Mouse (Mus musculus) embryo, embryonic 11.5 days (tissue): ENCODE results near the gene C1ra.
A peak's percentile ranks its signal among the peaks of the same experiment; 100 is the strongest.
"Not testable (repeated sequence)": the region's sequence is repeated elsewhere in the genome, so short reads cannot be mapped to it uniquely, and the experiment has no call there.

Source experiments
- DNase-seq: peaks from one replicate; pipeline ENCODE4 v3.0.0-alpha.2; 2012; ENCODE audit warnings: low read depth, low spot score

C1ra gene

DNA sequence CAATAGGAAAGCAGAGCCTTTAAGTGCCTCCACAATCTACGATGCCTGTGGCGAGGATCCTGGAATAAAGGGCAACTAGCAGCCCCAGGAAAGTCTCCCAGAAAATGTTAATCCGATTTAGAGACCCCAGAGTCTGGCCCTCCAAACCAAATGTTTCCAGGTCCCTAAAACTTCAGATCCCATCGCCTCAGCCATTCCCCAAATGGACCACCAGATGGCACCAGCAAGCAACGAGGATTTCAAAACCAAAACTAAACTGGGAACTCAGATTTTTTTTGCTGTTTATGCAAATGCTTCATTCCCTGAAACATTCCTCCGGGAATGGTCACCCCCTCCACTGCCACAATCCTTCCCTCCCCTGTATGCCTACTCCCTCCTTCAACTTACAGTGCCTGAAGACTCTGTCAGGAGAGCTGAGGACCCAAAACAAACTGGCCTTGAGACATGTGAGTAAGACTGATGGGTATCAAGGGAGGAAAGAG lies at the start of gene C1ra:
Gene C1ra, plus strand, starts transcription at position 51 of the 482 bp plus-strand sequence.
- DNase-seq = peak; percentile 24

DNA sequence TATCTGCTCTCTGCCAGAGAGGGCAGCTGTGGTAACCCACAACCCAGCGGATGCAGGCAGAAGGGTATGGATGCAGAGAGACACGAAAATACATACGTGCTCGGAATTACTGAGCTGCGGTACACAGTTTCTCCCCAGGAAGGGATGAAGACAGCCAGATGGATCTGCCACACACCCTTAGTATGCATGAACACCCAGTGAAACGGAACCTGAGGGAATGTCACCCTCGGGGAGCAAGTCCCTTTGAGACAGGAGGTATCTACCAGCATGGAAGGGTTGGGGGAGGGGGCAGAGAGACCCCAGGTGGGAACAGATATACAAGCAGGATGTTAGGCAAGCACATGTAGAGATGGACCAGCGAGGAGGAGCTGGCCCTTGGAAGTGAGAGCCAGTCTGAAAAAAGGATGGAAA lies 48.3 kb upstream of the C1ra start:
- DNase-seq = no peak

DNA sequence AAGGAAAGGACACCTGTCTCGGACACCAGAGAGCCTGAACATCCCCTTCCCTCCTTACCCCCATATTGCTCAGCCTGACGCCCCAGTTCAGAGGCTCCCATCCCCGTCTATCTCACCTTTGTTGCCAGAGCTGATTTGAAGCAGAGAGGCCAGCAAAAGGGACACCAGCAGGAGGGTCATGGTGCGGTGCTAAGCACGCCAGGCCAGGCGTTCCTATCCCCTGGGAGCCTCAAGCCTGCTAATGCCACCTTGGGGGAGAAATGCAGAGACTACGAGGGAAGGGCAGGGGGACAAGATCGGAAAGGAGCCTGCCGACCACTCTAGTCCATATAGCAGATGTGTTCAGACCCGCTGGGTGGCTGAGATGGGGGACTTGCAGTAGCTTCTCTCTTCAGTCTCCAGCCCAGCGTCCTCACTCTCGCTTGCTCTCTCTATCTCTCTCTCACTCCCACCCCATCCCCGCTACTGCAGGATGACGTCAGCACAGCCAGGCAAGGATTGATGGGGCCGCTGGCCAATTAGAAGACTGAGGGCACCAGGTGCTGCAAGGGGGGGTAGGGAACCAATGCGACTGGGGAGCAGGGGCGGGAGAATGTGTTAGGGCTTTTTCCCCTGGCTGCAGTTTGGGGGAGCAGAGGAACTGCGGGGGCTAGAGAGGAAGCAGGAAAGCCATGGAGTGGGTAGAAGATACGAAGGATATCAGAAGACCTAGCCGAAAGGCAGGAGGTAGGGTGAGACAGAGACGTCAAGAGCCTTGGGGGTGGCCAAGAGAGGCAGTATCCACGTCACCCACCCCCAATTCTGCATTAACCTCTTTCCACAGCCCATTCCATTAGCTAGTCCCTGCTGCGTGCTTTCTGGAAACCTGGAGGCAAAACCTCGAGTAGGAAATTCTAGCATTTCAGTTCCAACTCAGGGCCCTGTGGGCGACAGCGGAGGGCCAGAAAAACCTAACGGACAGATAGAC lies 47.6 kb upstream of the C1ra start, which contains the start of gene Clstn3:
Gene Clstn3, minus strand, starts transcription at position 490 of the 967 bp plus-strand sequence.
- peak; percentile 72 for DNase-seq

DNA sequence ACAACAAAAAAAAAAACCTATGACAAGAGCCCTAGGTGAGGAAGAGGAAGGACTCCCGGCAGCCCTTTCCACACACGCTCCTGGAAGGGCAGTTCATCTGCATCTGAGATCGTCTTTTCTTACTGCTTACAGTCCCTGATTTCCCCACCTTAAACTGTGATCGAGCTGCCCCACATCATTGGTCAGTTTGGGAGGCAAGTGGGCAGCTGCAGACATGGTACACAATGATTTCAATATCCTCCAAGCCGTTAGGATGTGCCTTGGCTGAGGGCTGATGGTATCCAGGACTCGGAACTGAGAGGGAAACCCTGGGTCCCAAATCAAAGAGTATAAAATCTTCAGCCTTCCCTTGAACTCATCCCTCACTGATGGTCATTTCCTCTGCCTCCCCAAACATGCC lies 46.9 kb upstream of the C1ra start:
- DNase-seq = no peak

DNA sequence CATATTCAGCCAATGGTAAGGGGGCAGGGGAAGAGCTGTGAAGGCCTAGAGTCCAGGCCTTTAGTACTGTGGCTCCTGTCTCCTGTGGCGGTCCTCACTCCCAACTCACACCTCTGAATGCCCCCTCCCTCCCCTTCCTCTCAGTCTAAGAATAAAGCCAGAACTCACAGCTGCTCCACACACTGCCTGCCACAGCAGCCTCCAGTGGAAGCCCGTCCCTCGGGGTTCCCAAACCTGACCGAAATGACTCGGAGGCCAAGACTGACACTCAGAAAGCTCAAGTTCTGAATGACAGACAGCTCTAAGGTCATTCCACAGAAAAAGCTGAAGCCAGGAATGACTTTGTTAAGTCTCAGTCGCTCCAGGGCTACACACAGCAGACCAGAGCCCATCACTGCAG lies 46.5 kb upstream of the C1ra start:
- no peak for DNase-seq

DNA sequence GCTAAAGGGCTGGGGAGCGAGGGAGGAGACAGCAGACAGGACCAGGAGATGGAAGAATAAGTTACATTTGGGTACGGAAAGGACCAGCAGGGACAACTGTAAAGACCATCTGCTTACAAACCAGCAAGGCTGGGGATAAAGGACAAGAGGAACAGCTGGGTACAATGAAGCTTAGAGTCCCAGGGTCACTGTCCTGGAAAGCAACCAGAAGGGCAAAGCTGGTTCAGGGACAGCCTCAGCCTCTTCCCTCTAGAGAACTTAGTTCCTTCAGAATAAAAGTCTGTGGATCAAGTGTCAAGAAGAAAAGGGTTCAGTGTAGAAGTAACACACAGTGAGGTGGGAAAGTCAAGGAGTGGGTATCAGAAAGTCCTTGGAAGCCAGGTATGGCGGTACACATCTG lies 41.1 kb upstream of the C1ra start:
- DNase-seq = no peak

DNA sequence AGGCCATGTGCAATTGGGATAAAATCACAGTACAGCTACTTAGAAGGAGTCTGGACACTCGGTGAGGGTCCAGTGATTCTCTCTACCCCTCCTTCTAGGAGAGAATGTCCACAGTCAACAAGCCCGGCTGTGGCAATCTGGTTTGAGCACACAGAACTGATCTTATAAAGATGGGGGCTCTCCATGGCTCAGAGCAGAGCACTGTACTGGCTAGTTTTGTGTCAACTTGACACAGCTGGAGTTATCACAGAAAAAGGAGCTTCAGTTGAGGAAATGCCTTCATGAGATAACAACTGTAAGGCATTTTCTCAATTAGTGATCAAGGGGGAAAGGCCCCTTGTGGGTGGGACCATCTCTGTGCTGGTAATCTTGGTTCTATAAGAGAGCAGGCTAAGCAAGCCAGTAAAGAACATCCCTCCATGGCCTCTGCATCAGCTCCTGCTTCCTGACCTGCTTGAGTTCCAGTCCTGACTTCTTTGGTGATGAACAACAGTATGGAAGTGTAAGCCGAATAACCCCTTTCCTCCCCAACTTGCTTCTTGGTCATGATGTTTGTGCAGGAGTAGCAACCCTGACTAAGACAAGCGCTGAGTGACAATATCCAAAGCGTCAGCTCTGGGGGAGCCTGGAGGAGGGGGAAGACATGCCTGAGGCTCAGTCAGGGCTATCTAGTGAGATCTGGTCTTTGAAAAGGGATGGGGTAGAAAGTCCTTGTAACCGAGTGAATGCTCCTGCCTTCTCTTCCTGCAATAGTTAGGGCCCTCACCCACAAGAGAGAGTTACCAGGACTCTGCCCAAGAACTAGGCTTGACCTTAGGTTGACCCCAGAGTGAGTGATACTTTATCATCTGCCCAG lies 40.2 kb upstream of the C1ra start:
- DNase-seq = not testable (repeated sequence)

DNA sequence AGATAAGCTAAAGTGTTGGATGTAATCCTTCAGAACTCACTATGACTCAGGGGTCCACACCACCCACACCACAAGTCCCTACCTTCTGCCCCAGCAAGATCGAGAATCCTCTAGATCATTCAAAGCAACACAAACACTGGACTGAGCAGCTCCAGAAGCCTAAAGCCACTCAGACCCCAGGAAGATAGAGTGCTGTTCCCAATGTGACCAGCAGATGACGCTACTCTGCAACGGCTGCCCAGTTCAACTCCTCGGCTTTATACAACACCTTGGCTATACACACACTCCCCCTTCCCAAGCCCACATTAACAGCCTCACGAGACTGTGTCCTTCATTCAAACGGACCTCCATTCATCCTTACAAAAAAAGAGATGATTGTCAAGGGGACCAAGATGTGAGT lies 39.4 kb upstream of the C1ra start:
- no peak for DNase-seq

DNA sequence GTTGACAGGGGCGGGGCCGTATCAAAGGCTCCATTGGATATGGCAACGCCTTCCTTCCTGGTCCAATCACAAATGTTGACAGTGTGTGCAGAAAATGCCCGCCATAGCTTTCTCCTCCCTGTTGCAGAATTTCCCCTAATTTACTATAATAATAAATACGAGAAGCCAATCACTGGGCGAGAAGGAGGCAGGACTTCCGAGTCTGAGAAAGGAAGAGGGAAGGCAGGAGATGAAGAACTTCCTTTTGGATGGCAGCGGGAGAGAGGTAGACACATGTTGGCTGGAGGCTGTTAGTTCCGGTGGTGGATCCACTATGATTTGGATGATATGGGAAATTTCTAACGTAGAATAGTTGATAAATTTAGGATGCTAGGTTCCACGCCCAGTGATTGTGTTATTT lies 37.6 kb upstream of the C1ra start:
- no peak for DNase-seq

DNA sequence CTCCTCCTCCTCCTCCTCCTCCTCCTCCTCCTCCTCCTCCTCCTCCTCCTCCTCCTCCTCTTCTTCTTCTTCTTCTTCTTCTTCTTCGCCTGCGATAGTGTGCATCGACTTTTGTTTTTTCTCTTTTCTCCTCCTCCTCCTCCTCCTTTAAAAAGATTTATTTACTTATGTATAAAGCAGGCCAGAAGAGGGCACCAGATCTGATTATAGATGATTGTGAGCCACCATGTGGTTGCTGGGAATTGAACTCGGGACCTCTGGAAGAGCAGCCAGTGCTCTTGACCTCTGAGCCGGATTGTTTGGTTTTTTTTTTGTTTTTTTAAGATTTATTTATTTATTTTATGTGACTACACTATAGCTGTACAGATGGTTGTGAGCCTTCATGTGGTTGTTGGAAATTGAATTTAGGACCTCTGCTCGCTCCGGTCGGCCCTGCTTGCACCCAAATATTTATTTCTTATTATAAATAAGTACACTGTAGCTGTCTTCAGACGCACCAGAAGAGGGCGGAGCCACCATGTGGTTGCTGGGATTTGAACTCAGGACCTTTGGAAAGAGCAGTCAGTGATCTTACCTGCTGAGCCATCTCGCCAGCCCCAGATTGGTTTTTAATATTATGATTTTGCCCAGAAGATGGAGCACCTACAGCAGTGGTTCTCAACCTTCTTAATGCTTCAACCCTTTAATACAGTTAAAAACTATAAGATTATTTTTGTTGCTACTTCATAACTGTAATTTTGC lies 36.7 kb upstream of the C1ra start:
- not testable (repeated sequence) for DNase-seq

DNA sequence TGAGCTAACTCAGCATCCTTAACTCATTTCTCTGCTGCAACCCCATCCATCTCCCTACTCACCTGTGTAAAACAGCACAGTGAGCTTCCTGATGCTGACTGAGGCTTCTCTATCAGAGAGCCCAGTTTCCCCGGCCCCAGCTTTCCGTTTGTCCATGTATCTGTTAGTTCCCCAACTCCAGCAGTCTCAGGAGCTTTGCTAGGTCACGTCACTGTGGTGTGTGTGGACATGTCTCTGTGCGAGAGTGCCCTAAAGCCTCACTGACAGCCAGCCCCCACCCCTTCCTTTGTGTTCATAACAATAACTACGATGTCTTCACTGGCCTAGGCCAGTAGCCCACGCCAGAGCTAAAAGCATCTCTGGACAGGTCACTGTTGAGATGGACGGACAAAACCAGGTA lies 36.0 kb upstream of the C1ra start:
- no peak for DNase-seq

DNA sequence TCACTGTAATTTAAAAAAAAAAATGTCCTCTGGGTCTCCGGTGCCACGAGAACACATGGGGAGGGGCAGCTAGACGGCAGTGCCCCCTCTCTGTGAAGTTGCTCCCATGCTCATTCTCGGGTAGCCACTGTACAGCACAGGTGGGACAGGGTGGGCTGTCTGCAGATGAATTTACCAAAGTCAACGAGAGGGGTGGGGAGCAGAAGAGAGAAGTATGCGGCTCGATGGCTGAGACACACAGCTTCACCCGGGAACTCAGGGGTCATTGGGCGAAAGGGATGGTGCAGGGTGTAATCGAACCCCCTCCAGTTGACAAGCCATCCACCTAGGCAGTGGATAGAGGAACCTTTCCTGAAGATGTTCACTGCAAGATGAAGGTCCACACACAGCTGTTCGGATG lies 35.4 kb upstream of the C1ra start:
- no peak for DNase-seq

DNA sequence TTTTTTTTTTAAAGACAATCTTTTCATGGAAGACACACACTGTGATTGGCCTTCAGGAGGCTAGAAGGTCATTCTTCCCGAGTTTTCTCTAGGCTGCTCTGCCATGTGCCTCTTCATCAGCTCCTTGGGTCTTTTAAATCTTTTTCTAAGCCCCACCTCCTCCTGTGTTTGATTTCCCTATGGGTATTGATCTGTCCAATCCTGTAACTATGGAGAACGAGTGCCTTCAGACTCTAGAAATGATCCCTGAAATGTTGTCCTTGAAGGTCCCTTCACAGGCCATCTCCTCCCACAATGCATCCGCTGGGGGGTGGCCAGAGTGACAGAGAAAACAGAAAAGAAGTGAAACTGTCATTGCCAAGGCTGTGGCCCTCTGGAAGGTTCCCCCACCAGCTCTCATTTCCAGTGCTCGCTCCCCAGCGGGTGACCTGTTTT lies 35.0 kb upstream of the C1ra start:
- no peak for DNase-seq

DNA sequence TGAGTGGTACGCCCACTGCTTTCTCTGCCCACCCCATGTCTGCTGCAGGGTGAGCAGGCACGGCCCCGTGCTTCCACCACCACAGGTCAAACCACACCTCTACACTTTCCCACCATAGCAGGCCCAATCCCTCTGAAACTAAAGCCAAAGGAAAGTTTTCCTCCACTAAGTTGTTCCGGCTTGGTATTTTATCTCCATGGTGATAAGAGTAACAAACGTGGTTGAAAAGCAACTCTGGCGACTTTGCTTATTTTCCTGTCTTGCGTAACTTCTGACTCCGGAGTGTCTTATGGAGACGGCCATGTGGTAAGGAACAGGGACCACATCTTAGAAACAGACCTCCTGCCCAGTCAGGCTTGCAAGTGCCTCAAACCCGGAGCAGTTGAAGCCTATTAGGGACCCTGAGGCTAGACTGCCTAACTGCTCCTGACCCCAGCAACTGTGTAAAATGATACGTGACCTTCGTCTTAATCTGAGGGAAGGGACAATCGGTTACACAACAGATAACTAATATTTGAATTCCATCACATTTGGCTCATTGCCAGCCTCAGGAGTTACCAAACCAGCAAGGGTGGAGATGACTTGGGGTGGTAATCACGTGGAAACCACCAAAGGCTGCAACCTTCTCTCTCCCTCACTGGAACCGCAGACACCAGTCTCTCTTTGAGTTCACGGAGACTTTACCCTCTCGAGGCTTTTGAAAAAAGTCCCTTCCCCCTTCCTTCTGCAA lies 34.1 kb upstream of the C1ra start:
- DNase-seq = no peak

DNA sequence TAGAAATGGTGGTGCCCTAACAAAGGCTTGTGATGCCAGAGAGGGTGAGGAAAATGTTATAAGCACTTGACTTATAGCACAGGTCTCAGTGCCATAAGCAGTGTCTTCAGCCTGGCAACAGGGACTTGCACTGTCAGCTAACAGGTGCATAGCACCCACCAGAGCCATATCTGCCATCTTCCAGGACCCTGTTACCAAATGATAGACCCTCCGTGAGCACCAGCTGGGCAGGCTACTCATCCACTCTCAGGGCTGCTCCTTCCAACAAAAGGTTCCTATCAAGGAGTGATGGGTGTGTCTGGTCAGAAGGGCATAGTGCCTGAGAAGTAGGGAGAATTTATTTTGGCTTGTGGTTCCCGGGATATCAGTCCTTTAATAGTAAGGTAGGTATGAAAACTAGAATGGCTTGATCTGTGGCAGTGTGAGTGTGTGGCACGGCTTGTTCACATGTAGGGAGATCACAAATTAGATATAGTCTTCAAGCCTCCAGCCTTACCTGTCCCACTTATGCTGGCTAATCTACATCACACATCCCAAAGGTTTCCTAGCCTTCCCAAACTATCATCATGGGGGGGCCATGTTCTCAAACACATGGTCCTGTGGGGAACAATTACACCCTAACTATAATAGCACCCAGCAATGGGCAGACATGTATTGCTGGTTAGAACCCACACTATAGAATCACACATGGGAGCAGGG lies 33.2 kb upstream of the C1ra start:
- DNase-seq = no peak

DNA sequence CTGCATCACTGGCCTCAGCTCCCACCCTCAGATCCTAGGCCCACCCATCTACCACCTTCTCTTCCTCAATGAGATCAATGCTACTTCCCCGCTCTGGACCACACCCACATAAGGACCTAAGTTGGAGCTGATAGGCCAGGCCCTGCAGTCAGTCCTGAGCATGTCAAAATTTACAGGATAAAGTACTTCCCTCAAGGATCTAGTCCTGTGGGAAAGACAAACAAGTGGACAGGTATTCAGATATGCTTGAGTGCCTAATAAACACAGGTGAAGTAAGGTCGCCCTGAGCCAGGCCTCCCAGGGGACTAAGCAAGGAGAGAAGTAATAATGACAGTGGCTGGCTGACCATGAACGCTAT lies 32.7 kb upstream of the C1ra start:
- DNase-seq = no peak

DNA sequence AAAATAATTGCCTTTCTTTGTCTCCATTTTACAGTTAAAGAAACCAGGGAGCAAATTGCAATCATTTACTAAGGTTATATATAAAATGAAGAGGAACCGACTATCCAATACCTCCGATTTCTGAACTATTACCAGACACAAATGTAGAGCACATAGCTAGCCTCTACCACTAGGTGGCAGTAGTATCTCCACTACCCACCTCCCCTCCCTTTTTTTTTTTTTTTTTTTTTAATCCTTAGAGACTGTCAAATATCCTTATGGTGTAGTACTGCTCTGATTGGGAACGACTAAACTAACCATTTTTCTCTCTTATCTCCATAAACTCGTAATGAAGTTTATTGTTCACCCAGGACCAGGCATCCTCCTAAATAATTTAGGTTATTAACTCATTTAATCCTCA lies 31.9 kb upstream of the C1ra start:
- DNase-seq = no peak

DNA sequence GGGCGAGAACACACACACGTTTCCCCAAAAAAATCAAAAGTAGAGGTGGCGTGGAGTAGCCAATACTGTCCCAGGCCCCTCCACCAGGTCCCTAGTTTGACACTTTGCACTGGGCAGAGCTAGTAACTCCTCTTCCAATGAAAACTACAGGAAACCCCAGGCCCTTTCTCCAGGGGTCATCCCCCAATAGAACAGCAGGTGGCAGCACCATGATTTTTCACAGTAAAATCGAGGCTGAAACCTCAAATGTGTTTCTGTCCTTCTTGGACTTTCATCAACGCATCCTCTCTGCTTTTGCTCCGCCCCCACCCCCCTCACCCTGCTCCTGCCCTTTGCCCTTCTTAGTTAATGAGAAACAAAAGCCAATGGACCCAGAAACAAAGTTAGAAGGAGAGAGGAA lies 30.6 kb upstream of the C1ra start:
- no peak for DNase-seq

DNA sequence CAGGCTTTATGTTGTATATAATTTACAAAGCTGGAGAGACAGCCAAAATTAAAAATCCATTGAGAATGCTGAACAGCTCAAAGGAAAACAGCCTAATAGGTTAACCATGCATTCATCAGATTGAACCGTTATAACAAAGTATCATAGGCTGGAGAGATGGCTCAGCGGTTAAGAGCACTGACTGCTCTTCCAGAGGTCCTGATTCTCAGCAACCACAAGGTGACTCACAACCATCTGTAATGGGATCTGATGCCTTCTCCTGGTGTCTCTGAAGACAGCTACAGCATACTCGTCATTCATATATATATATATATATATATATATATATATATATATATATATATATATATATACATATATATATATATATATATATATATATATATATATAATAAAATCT lies 28.4 kb upstream of the C1ra start:
- DNase-seq = not testable (repeated sequence)

DNA sequence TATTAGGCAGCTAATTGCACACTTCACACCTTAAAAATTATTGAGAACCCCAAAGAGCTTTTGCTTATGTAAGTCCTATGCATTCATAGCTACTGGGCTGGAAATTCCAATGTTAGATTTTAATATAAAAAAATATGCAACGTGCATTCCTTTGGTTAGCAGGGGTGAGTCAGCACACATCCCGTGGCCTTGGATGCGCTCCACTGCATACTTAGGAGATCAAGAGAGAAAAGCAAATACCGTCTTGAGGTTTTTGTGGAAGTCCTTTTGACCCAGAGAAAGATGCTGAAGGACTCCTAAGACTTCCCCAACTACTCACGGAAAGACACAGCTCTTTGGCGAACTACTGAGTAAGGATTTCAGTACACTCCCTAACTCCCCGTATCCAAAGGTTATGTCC lies 27.4 kb upstream of the C1ra start:
- no peak for DNase-seq
